9 mouse cellular contexts compared by ENCODE assay signal in genomic region chr7:99085249-99085648, GRCm38 (mm10). TPM values are rescaled to one million over a fixed set of nuclear protein-coding genes. Genes with fewer than 3 reads are reported as not detected.
DNase-seq lines count a peak whose midpoint lies in the region; TF ChIP-seq lines count a peak whose summit lies in the region.
"Had no signal": no experiment of that assay in that cellular context is flagged by ENCODE, and none has a peak within 500 bp of the region (broad histone marks: within the 10 kb centered on the region; RNA-seq: fewer than 3 reads in every experiment).

No protein-coding gene starts in this region.

- no peak for TF ChIP-seq CTCF in kidney, adult 2 months (conservative IDR thresholded peaks at IDR 0.05; ENCODE audit: insufficient read depth, insufficient read length, low read depth, low read length)

- DNase-seq in kidney, adult 2 months, result peak; percentile 39
- no peak for DNase-seq in kidney, adult 9 months
- DNase-seq in 3134 (ENCODE audit: extremely low read depth, insufficient read length, low spot score), result peak; percentile 80
- DNase-seq in adrenal gland, postnatal 14 days, result peak; percentile 74
- DNase-seq in heart, postnatal 36 days, result peak; percentile 49 to 55
- no peak for DNase-seq in cerebellum, adult 9-11 months
- DNase-seq in c-Kit-positive CD71-positive TER-119-positive erythroid progenitor cells, embryonic 14.5 days (ENCODE audit: low spot score), result no peak
- no peak for DNase-seq in T-cell, adult 2 months (ENCODE audit: low spot score)

- no peak overlapping the region for H3K4me3 ChIP-seq in kidney, adult 2 months (ENCODE audit: insufficient read depth, low read depth, low read length)

- TF ChIP-seq POLR2A in kidney, adult 2 months (IDR thresholded peaks at IDR 0.05; ENCODE audit: low read depth, low read length), result no peak

- no peaks in the 10 kb centered on the region for H3K36me3 ChIP-seq in kidney, adult 2 months (ENCODE audit: control insufficient read depth, insufficient read depth, low read length)

- WGBS in kidney, adult 2 months, result 76% methylated on average over 3 of the region's 3 CpGs

- no peaks in the 10 kb centered on the region for H3K4me1 ChIP-seq in kidney, adult 2 months (ENCODE audit: control insufficient read depth, insufficient read depth, low read length)

- no peak overlapping the region for H3K27ac ChIP-seq in kidney, adult 2 months (ENCODE audit: insufficient read depth, low read depth, low read length)

- H3K27me3 ChIP-seq in kidney, adult 2 months (replicated peaks; ENCODE audit: control insufficient read depth, insufficient read depth, low read length), result no peaks in the 10 kb centered on the region
- H3K27me3 ChIP-seq: CH12.LX had no signal

- intact Hi-C loops in heart, postnatal 36 days (cut with DNase I), result no loop called here

RNA-seq across cellular contexts. Expression of gene Uvrag, which starts 55.7 kb away (rescaled TPM):
- polyA plus RNA-seq in kidney, adult 2 months (2012; rRNA removed), result 8.0 and 17.0 TPM in 2 replicates
- 33.7 and 42.3 TPM in 2 replicates for total RNA-seq in adrenal gland, postnatal 14 days (2021)
- 10 to 100 TPM; 21.6 to 28.6 TPM for total RNA-seq in heart, postnatal 36 days (2021)

Comparison
In these comparisons a context has a peak if more than half of its experiments do, and no peak if none do; other contexts are left out.
1. DNase-seq: peak in kidney, adult 2 months (single experiment), 3134 (single experiment), adrenal gland, postnatal 14 days (single experiment) and heart, postnatal 36 days (2 of 2); none in kidney, adult 9 months (single experiment), cerebellum, adult 9-11 months (single experiment), c-Kit-positive CD71-positive TER-119-positive erythroid progenitor cells, embryonic 14.5 days (single experiment) and T-cell, adult 2 months (single experiment).